Mouse (Mus musculus) liver, embryonic 14.5 days (tissue): ENCODE measurements at regions not wholly inside any gene's neighbourhood (a gene's known extent, or its start where the extent isn't known, plus 50 kb on each side); places are given as distances from the start of the nearest gene placed in this dataset.

Experiments
- ATAC-seq: fragments of 200-750 bp; cut with Nextera tagmentation; 2 replicates; pipeline ENCODE4 v1.8.0; 2017; ENCODE audit warnings: moderate number of reproducible peaks, mild to moderate bottlenecking, moderate library complexity; ENCODE audit not compliant: insufficient read depth
- DNase-seq, 3 experiments: peaks; one replicate each; pipeline ENCODE4 v3.0.0-alpha.2; 2012 to 2013; ENCODE audit warnings: low read depth in 3 of 3, low spot score in 3 of 3
- H3K27ac ChIP-seq: fragments of 300-500 bp; sonication (generic); 2 replicates; pipeline ENCODE4 v1.5.1; 2014; ENCODE audit warnings: moderate library complexity, mild to moderate bottlenecking, control low read depth, inconsistent platforms
- H3K27me3 ChIP-seq: fragments of 300-500 bp; sonication (generic); 2 replicates; pipeline ENCODE4 v1.6.1; 2014; ENCODE audit warnings: mild to moderate bottlenecking, low read length, moderate library complexity; ENCODE audit not compliant: control insufficient read depth, insufficient read depth
- H3K36me3 ChIP-seq: fragments of 300-500 bp; sonication (generic); replicated peaks from 2 replicates; pipeline ENCODE4 v1.6.1; 2014; ENCODE audit warnings: low read depth; ENCODE audit not compliant: control insufficient read depth, insufficient read depth
- H3K4me1 ChIP-seq, 2 experiments: fragments of 200-500 bp in 1 of 2; fragments of 300-500 bp in 1 of 2; sonication (generic) in 1 of 2; replicated peaks; 2 replicates each; pipeline ENCODE4 v1.6.1; 2012 to 2014; ENCODE audit warnings: antibody characterized with exemption in 1 of 2, inconsistent platforms in 1 of 2, low read length in 1 of 2; ENCODE audit not compliant: control insufficient read depth in 2 of 2, insufficient read depth in 2 of 2
- H3K4me2 ChIP-seq: fragments of 300-500 bp; sonication (generic); 2 replicates; pipeline ENCODE4 v1.6.1; 2014; ENCODE audit warnings: low read depth, mild to moderate bottlenecking, control low read depth, moderate library complexity
- H3K4me3 ChIP-seq, 2 experiments: fragments of 200-500 bp in 1 of 2; fragments of 300-500 bp in 1 of 2; sonication (generic) in 1 of 2; 2 replicates each; pipeline ENCODE4 v1.5.1; 2012 to 2014; ENCODE audit warnings: low read depth in 2 of 2, low read length in 2 of 2, mild to moderate bottlenecking in 2 of 2, control low read depth in 1 of 2, inconsistent platforms in 1 of 2, moderate library complexity in 1 of 2; ENCODE audit not compliant: insufficient read depth in 1 of 2
- H3K9ac ChIP-seq: fragments of 300-500 bp; sonication (generic); replicated peaks from 2 replicates; pipeline ENCODE4 v1.6.1; 2014; ENCODE audit warnings: mild to moderate bottlenecking, control low read depth, moderate library complexity
- H3K9me3 ChIP-seq: fragments of 300-500 bp; sonication (generic); 2 replicates; pipeline ENCODE4 v1.6.1; 2016; ENCODE audit warnings: low read length, mixed read lengths; ENCODE audit not compliant: control insufficient read depth
- CTCF ChIP-seq: IDR thresholded peaks from 2 replicates; pipeline ENCODE4 v1.5.1; 2016; ENCODE audit warnings: antibody characterized with exemption, low read depth, control low read depth
- EP300 ChIP-seq: IDR thresholded peaks from 2 replicates; pipeline ENCODE4 v1.6.1; 2016; ENCODE audit warnings: antibody characterized with exemption, low read depth
- WGBS: fragments of 180-500 bp; shearing (Covaris S2); extraction: QIAGEN DNeasy Blood & Tissue Kit; methylation state at CpG from one replicate; pipeline ENCODE4 v1.1.7; 2014; ENCODE audit not compliant: insufficient replicate concordance; 5-methylcytosine and 5-hydroxymethylcytosine counted together

GRCm38 (mm10) chr11:45491021-45491967 is 360.6 kb upstream of the Clint1 start:
- H3K36me3 ChIP-seq: no peaks in the 10 kb centered on the region
- TF ChIP-seq CTCF (no peak), EP300 (no peak)
- 60% methylated on average over 19 of the region's 20 CpGs for WGBS

GRCm38 (mm10) chr11:45495246-45495645 is 356.6 kb upstream of the Clint1 start:
- 36% methylated on average over 1 of the region's 1 CpGs for WGBS
- Histone ChIP-seq H3K4me2 (no peak overlapping the region), H3K4me3 (no peak overlapping the region), H3K9me3 (no peaks in the 10 kb centered on the region), H3K4me1 (no peaks in the 10 kb centered on the region), H3K9ac (no peak overlapping the region), H3K27ac (no peak overlapping the region), H3K27me3 (no peaks in the 10 kb centered on the region), H3K36me3 (no peaks in the 10 kb centered on the region)
- no peak for ATAC-seq
- TF ChIP-seq CTCF (no peak), EP300 (no peak)
- DNase-seq: no peak

More at GRCm38 (mm10) chr11:45491021-45491967, 360.6 kb upstream of the Clint1 start:
- Histone ChIP-seq H3K4me1 (no peaks in the 10 kb centered on the region), H3K9ac (no peak overlapping the region), H3K27me3 (no peaks in the 10 kb centered on the region), H3K9me3 (no peaks in the 10 kb centered on the region), H3K27ac (no peak overlapping the region), H3K4me3 (no peak overlapping the region), H3K4me2 (no peak overlapping the region)
- no peak for ATAC-seq
- DNase-seq: no peak

GRCm38 (mm10) chr11:45508566-45508965 is 343.3 kb upstream of the Clint1 start:
- Histone ChIP-seq H3K9ac (no peak overlapping the region), H3K4me3 (no peak overlapping the region), H3K4me2 (no peak overlapping the region), H3K27ac (no peak overlapping the region), H3K36me3 (no peaks in the 10 kb centered on the region), H3K9me3 (no peaks in the 10 kb centered on the region), H3K27me3 (no peaks in the 10 kb centered on the region), H3K4me1 (no peaks in the 10 kb centered on the region)
- TF ChIP-seq CTCF (no peak), EP300 (no peak)
- DNase-seq: no peak
- no peak for ATAC-seq
- WGBS: 47% methylated on average over 4 of the region's 4 CpGs

GRCm38 (mm10) chr11:45509278-45509677 is 342.6 kb upstream of the Clint1 start:
- Histone ChIP-seq H3K27ac (no peak overlapping the region), H3K4me2 (no peak overlapping the region), H3K9ac (no peak overlapping the region), H3K27me3 (no peaks in the 10 kb centered on the region), H3K9me3 (no peaks in the 10 kb centered on the region), H3K4me3 (no peak overlapping the region), H3K4me1 (no peaks in the 10 kb centered on the region), H3K36me3 (no peaks in the 10 kb centered on the region)
- no peak for ATAC-seq
- TF ChIP-seq CTCF: no peak
- TF ChIP-seq EP300: no peak
- no peak for DNase-seq
- WGBS: 34% methylated on average over 2 of the region's 2 CpGs

- WGBS: 59% methylated on average over 10 of the region's 10 CpGs
- ATAC-seq: no peak
- H3K27me3 ChIP-seq: no peaks in the 10 kb centered on the region
Observed at GRCm38 (mm10) chr11:45514415-45515271, 337.2 kb upstream of the Clint1 start.

More at GRCm38 (mm10) chr11:45514415-45515271, 337.2 kb upstream of the Clint1 start:
- TF ChIP-seq CTCF: no peak
- Histone ChIP-seq H3K9me3 (no peaks in the 10 kb centered on the region), H3K27ac (no peak overlapping the region), H3K36me3 (no peaks in the 10 kb centered on the region), H3K4me1 (no peaks in the 10 kb centered on the region), H3K4me2 (no peak overlapping the region), H3K9ac (no peak overlapping the region), H3K4me3 (no peak overlapping the region)
- DNase-seq: no peak
